Mouse (Mus musculus) limb, embryonic 14.5 days (tissue): ENCODE data around the gene Dgcr2. TPM values are rescaled to one million over a fixed set of nuclear protein-coding genes. Genes with fewer than 3 reads are reported as not detected.

Experiments
- ATAC-seq: fragments of 200-750 bp; cut with Nextera tagmentation; 2 replicates; pipeline ENCODE4 v1.8.0; 2017; ENCODE audit warnings: low read depth, moderate number of reproducible peaks, moderate TSS enrichment; ENCODE audit not compliant: low FRiP score
- DNase-seq: peaks from one replicate; pipeline ENCODE4 v3.0.0-alpha.2; 2015; ENCODE audit warnings: low spot score
- H3K27ac ChIP-seq: fragments of 300-500 bp; sonication (generic); replicated peaks from 2 replicates; pipeline ENCODE4 v1.5.1; 2014; ENCODE audit warnings: low read depth, mild to moderate bottlenecking, low read length, moderate library complexity, mixed read lengths
- H3K27me3 ChIP-seq: fragments of 300-500 bp; sonication (generic); 2 replicates; pipeline ENCODE4 v1.6.1; 2014; ENCODE audit warnings: low read length, mixed read lengths; ENCODE audit not compliant: control insufficient read depth, insufficient read depth
- H3K36me3 ChIP-seq: fragments of 300-500 bp; sonication (generic); 2 replicates; pipeline ENCODE4 v1.6.1; 2014; ENCODE audit warnings: mild to moderate bottlenecking, low read length, moderate library complexity, mixed read lengths; ENCODE audit not compliant: control insufficient read depth, insufficient read depth
- H3K4me1 ChIP-seq: fragments of 300-500 bp; sonication (generic); 2 replicates; pipeline ENCODE4 v1.6.1; 2014; ENCODE audit warnings: antibody characterized with exemption, low read length, mixed read lengths; ENCODE audit not compliant: control insufficient read depth, insufficient read depth
- H3K4me2 ChIP-seq: fragments of 300-500 bp; sonication (generic); replicated peaks from 2 replicates; pipeline ENCODE4 v1.6.1; 2014; ENCODE audit warnings: low read depth, mild to moderate bottlenecking, low read length, moderate library complexity; ENCODE audit not compliant: severe bottlenecking
- H3K4me3 ChIP-seq: fragments of 300-500 bp; sonication (generic); replicated peaks from 2 replicates; pipeline ENCODE4 v1.5.1; 2014; ENCODE audit warnings: low read length
- H3K9ac ChIP-seq: fragments of 300-500 bp; sonication (generic); 2 replicates; pipeline ENCODE4 v1.6.1; 2014; ENCODE audit warnings: mild to moderate bottlenecking, low read depth, low read length, moderate library complexity; ENCODE audit not compliant: severe bottlenecking
- H3K9me3 ChIP-seq: fragments of 300-500 bp; sonication (generic); 2 replicates; pipeline ENCODE4 v1.6.1; 2016; ENCODE audit warnings: low read length; ENCODE audit not compliant: control insufficient read depth
- POLR2A ChIP-seq: fragments of 200-500 bp; IDR thresholded peaks from 2 replicates; pipeline ENCODE4 v1.8.0; 2012; ENCODE audit warnings: inconsistent platforms, mild to moderate bottlenecking, moderate library complexity, borderline replicate concordance; ENCODE audit not compliant: insufficient read depth, insufficient read length; ENCODE audit errors: extremely low read depth
- WGBS: fragments of 180-500 bp; shearing (Covaris S2); extraction: QIAGEN DNeasy Blood & Tissue Kit; methylation state at CpG from one replicate; pipeline ENCODE4 v1.1.7; 2014; 5-methylcytosine and 5-hydroxymethylcytosine counted together
- polyA plus RNA-seq, 2 experiments: library from polyadenylated mRNA; depleted of rRNA in 1 of 2; stranded (reverse) in 1 of 2; unstranded in 1 of 2; fragments of >200 nt; fragmentation: Nextera tagmentation in 1 of 2; extraction: Ambion mirVana in 1 of 2; gene quantifications; 2 replicates each; pipeline versions ENCODE4 v1.2.1 to v1.2.3; 2012 to 2014

Gene Dgcr2
- polyA plus RNA-seq, 2 experiments, result 90.2 to 116 TPM

DNA sequence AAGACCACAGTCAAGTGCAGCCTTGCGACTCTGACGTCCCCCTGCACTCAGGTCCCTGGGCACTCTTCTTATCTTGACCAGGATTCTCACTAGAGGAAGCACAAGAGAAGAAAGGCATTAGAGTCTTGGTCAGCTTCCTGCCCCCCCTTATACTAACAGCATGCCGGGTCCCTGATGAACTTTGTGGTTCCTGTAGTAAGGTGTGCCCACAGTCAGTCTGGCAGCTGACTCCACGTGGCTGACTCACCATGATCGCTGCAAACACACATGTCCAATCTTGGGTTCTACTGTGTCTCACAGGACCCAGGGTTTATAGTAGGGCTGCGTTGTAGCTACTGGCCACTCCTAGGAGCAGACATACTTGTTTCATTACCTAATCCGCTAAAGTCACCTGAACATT is 39.8 kb upstream of the Dgcr2 start:
- H3K4me3 ChIP-seq, result no peak overlapping the region
- no peak overlapping the region for H3K27ac ChIP-seq
- H3K36me3 ChIP-seq, result no peaks in the 10 kb centered on the region
- no peaks in the 10 kb centered on the region for H3K4me1 ChIP-seq
- DNase-seq (no peak), ATAC-seq (no peak)
- TF ChIP-seq POLR2A, result no peak
- H3K9ac ChIP-seq, result no peak overlapping the region
- 74% methylated on average over 7 of the region's 7 CpGs for WGBS
- H3K4me2 ChIP-seq, result no peak overlapping the region
- H3K27me3 ChIP-seq, result no peaks in the 10 kb centered on the region
- H3K9me3 ChIP-seq, result no peaks in the 10 kb centered on the region

DNA sequence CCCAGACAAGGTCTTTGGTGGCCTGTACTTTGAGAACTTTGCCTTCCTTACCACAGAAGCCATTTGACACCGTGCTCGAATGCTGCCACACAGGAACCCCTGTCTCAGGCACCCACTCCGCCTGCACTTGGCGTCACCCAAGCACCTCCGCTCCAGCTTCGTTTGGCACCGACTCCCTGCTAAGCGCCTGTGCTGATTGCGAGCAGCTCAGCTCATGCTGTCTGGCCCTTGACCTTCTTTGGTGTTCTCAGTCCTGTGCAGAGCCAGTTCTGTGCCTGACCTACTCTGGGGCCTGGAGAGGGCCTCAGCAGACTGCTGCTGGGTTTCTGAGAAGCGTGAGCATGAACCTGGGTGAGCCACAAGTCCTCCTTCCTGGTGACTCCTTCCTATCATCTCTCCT is 38.4 kb upstream of the Dgcr2 start:
- Histone ChIP-seq H3K4me3 (no peak overlapping the region), H3K9ac (no peak overlapping the region), H3K9me3 (no peaks in the 10 kb centered on the region), H3K27ac (no peak overlapping the region), H3K27me3 (no peaks in the 10 kb centered on the region), H3K36me3 (no peaks in the 10 kb centered on the region), H3K4me2 (no peak overlapping the region), H3K4me1 (no peaks in the 10 kb centered on the region)
- TF ChIP-seq POLR2A, result no peak
- ATAC-seq, result no peak
- DNase-seq, result no peak
- 80% methylated on average over 10 of the region's 10 CpGs for WGBS

DNA sequence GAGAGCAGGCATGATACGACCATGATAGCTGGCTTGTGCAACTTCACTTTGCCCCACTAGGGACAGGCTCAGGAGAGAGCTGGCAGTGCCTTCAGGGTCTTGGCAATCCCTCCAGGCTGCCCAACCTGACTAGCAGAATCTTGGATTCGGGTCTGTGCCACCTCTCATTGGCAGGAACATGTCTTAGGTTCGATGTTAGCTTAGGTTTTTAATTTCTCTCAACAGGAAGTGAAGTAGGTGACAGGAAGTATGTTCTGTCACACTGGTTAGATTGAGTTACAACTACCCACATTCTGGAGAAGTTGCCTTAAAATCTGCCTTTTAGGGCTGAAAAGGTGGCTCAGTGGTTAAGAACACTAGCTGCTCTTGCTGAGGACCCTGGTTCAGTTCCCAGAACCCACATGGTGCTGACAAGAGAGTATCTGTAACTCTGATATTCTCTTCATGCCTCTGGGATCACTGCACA is 36.1 kb upstream of the Dgcr2 start:
- WGBS, result 67% methylated on average over 3 of the region's 3 CpGs
- Histone ChIP-seq H3K9me3 (no peaks in the 10 kb centered on the region), H3K9ac (no peak overlapping the region), H3K4me3 (no peak overlapping the region), H3K27ac (no peak overlapping the region), H3K4me2 (no peak overlapping the region), H3K36me3 (no peaks in the 10 kb centered on the region), H3K27me3 (no peaks in the 10 kb centered on the region), H3K4me1 (no peaks in the 10 kb centered on the region)
- no peak for ATAC-seq
- DNase-seq, result no peak
- TF ChIP-seq POLR2A, result no peak

DNA sequence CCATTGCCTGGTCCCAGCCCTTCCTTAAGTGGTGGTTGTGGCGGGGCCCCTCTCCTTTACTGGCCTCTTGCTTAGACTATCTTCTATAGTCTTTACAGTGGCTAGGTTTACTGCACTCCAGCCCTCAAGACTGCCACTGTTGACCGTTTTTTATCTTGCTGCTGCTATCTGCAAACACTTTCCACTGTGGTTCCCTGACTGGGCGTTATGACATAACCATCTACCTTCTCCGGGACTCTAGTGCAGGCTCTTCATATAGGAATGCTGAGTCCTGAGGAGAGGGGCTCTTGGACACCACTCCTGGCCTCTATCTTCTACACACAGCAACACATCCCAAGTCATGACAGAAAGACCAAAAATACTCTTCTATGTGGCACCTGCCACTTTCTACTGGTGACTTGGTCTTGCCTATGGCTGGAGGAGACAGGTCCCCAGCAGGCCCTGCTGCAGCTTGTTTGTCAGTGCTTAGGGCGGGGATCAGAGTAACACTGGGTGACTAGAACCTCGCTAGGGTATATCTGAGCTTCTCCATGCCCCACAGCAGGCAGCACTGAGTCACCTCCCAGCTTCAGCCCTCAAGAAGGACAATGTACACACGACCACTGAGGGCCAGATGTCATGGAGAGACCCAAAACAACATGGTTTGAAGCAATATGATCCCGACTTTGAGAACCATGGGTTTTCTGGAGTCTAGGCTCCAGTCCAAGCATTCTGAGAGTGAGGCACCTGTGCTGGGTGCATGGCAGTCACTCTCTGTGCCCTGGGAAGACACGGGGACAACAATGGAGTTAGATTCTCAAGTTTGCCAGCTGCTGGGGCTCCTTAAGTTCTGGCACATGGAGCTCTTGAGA is 35.5 kb upstream of the Dgcr2 start:
- WGBS, result 73% methylated on average over 9 of the region's 9 CpGs
- H3K36me3 ChIP-seq, result no peaks in the 10 kb centered on the region
- no peak overlapping the region for H3K9ac ChIP-seq
- H3K27me3 ChIP-seq, result no peaks in the 10 kb centered on the region
- ATAC-seq (no peak), DNase-seq (no peak)
- H3K4me2 ChIP-seq, result no peak overlapping the region
- TF ChIP-seq POLR2A, result no peak
- H3K27ac ChIP-seq, result no peak overlapping the region
- H3K4me1 ChIP-seq, result no peaks in the 10 kb centered on the region
- no peak overlapping the region for H3K4me3 ChIP-seq
- H3K9me3 ChIP-seq, result no peaks in the 10 kb centered on the region

DNA sequence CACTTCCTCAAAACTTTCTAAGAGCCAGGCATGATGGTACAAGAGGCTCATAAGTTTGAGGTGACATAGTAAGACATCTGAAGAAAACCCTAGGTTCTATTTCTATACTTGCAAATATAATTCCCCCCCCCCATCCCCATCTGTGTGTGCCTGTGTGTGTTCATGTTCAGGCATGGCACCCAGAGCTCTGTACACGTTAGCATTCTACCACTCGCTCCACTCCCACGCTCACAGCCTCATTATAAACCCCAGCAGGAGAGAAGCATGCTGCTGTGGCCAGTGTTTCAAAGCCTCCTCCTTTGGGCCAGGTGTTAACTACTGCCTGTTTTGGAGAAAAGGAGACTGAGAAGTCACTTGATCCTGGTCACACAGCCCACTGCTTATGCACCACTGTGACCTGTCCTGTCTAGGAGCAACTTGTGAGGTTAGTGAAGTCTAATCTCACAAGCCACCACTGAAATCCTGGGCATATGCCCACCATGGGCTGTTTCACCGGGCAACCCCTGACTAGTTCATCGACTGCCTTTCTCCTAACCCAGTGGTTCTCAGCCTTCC is 33.6 kb upstream of the Dgcr2 start:
- H3K4me3 ChIP-seq, result no peak overlapping the region
- ATAC-seq (no peak), DNase-seq (no peak)
- no peak overlapping the region for H3K27ac ChIP-seq
- no peaks in the 10 kb centered on the region for H3K36me3 ChIP-seq
- no peaks in the 10 kb centered on the region for H3K27me3 ChIP-seq
- no peak for TF ChIP-seq POLR2A
- H3K4me2 ChIP-seq, result no peak overlapping the region
- no peaks in the 10 kb centered on the region for H3K9me3 ChIP-seq
- no peak overlapping the region for H3K9ac ChIP-seq
- no peaks in the 10 kb centered on the region for H3K4me1 ChIP-seq
- 53% methylated on average over 5 of the region's 5 CpGs for WGBS
